In genomic region chr8:26443041-26443440, GRCm38 (mm10) we compare ENCODE assay signal across 9 mouse cellular contexts.
A peak's percentile ranks its signal among the peaks of the same experiment; 100 is the strongest.
DNase-seq lines count a peak whose midpoint lies in the region; ATAC-seq lines count a peak whose summit lies in the region.
"Had no signal": no experiment of that assay in that cellular context is flagged by ENCODE, and none has a peak within 500 bp of the region (broad histone marks: within the 10 kb centered on the region; RNA-seq: fewer than 3 reads in every experiment).

No protein-coding gene starts in this region.

- no peak overlapping the region for H3K9ac ChIP-seq in forebrain, embryonic 15.5 days (replicated peaks)

- no peak overlapping the region for H3K27ac ChIP-seq in forebrain, embryonic 10.5 days
- H3K27ac ChIP-seq in forebrain, embryonic 15.5 days (replicated peaks) = no peak overlapping the region

- no peak for ATAC-seq in forebrain, embryonic 15.5 days (replicated peaks)
- ATAC-seq in granulocyte monocyte progenitor cell, adult 5-6 weeks (replicated peaks; ENCODE audit: poor library complexity, severe bottlenecking) = peak; percentile 79

- H3K9me3 ChIP-seq in forebrain, embryonic 10.5 days = no peaks in the 10 kb centered on the region
- H3K9me3 ChIP-seq in forebrain, embryonic 15.5 days = no peaks in the 10 kb centered on the region

- H3K27me3 ChIP-seq in forebrain, embryonic 10.5 days (ENCODE audit: poor library complexity, severe bottlenecking) = 0 out of 2 replicates have a peak, but pooled peaks cover 4% of the 10 kb centered on the region
- H3K27me3 ChIP-seq in forebrain, embryonic 15.5 days = no peaks in the 10 kb centered on the region
- H3K27me3 ChIP-seq: megakaryocyte, embryonic 14.5 days had no signal

- WGBS in forebrain, embryonic 10.5 days = 40% methylated on average over 4 of the region's 4 CpGs
- 38% methylated on average over 4 of the region's 4 CpGs for WGBS in forebrain, embryonic 15.5 days

- peak; percentile 68 for DNase-seq in forebrain, embryonic 10.5 days (ENCODE audit: extremely low spot score, low spot score)
- peak; percentile 77 for DNase-seq in R1 (ENCODE audit: low read depth, low spot score)
- peak; percentile 86 to 90 for DNase-seq in cerebellum, postnatal 14 days
- peak; percentile 40 for DNase-seq in layer of hippocampus, adult 9-11 months
- peak; percentile 85 for DNase-seq in lung, postnatal 36 days
- peak; percentile 11 for DNase-seq in spleen, adult 12 weeks (ENCODE audit: low spot score)

- no peaks in the 10 kb centered on the region for H3K36me3 ChIP-seq in forebrain, embryonic 10.5 days (replicated peaks)
- no peaks in the 10 kb centered on the region for H3K36me3 ChIP-seq in forebrain, embryonic 15.5 days

- H3K4me1 ChIP-seq in forebrain, embryonic 10.5 days = peaks cover 6% of the 10 kb centered on the region
- peaks cover 7% of the 10 kb centered on the region; the same call in 1 of the 2 replicates for H3K4me1 ChIP-seq in forebrain, embryonic 15.5 days
- H3K4me1 ChIP-seq: megakaryocyte, embryonic 14.5 days had no signal

- no peak overlapping the region for H3K4me3 ChIP-seq in forebrain, embryonic 10.5 days
- no peak overlapping the region for H3K4me3 ChIP-seq in forebrain, embryonic 15.5 days
- H3K4me3 ChIP-seq: megakaryocyte, embryonic 14.5 days had no signal

- no peak overlapping the region for H3K4me2 ChIP-seq in forebrain, embryonic 15.5 days (replicated peaks)

Comparison
In these comparisons a context has a peak if more than half of its experiments do, and no peak if none do; other contexts are left out.
1. DNase-seq: peak in every context shown above with its lines; median percentile 88 in cerebellum, postnatal 14 days; 85 in lung, postnatal 36 days; 77 in R1; 68 in forebrain, embryonic 10.5 days; 40 in layer of hippocampus, adult 9-11 months; 11 in spleen, adult 12 weeks.